Mouse (Mus musculus): ENCODE measurements around the gene Tmem121.

DNA sequence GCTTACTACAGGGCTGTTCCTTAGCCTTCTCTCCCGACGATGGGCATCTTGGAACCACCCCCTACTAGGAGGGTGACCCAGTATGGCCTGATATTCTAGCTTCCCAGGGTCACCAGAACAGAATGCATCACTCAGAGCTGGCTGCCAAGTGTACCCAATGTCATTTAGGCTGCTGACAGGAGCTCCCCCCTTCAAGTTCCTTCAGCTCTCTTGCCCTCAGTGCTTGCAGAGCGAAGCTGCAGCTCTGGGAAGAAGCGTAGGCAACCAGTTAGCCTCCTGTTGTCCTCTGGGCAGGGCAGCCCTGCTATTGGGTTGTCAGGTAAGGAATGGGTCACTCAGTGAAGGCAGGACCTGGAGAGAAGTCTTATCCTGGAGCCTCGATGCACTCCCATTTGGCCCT is 785 bp upstream of the Tmem121 start:
- TF ChIP-seq POLR2A (IDR thresholded peaks at IDR 0.05; ENCODE audit: insufficient read depth, low read depth, low read length) (no peak), CTCF (IDR thresholded peaks at IDR 0.05; ENCODE audit: insufficient read depth, low read depth, low read length) (no peak)
